Mouse (Mus musculus): ENCODE measurements around the gene Zfhx3.

DNA sequence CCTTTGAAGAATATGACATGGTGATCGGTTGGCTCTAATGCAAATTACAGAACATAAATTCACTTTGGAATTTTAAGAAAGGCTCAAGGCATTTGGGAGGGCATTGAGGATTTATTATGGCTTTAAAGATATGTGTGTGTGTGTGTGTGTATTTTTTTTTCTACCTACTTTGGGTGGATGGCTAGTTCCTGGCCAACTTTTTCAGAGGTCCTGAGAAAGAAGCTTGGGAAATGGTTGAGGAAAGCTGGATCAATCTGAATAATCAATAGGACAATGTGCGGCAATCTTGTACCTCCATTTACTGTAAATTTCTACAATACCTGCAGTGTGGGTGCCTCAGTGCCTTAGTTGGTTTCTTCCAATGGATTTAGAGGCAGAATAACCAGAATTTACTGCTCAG, 763.3 kb downstream of the Zfhx3 start:
- no peak for TF ChIP-seq CTCF (IDR thresholded peaks at IDR 0.05; ENCODE audit: control insufficient read depth, insufficient read depth, low read length)
- no peak for TF ChIP-seq POLR2A (IDR thresholded peaks at IDR 0.05; ENCODE audit: borderline replicate concordance, control insufficient read depth, low read depth, low read length)
